Mouse (Mus musculus): ENCODE measurements around the gene Padi6. TPM values are rescaled to one million over a fixed set of nuclear protein-coding genes. Genes with fewer than 3 reads are reported as not detected.
A peak's percentile ranks its signal among the peaks of the same experiment; 100 is the strongest.

Padi6 gene
- polyA plus RNA-seq, 1 experiment from 2014 or later, result not detected

DNA sequence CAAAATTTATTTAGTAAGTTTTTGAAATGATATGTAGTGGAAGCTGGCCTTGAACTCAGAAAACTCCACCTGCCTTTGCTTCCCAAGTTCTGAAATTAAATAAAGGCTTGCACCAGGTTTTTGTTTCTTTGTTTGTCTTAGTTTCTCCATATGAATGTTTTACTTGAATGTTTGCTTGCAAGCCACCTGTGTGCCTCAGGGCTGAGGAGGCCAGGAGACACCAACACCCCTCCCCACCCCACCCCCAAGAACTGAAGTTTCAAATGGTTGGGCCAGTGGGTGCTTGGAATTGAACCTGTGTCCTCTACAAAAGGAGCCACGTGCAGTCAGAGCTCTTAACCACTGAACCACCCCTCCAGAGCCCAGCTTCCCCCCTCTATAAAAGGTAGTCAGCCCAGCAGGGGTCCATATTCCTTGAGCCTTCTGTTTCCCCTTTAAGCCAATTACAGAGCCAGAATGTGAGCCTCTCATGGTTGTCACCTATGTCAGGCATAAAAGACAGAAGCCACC, 47.8 kb downstream of the Padi6 start:
- H3K9me3 ChIP-seq (ENCODE audit: low read length), result no peaks in the 10 kb centered on the region
- no peaks in the 10 kb centered on the region for H3K36me3 ChIP-seq (ENCODE audit: insufficient read depth, low read length)
- H3K27me3 ChIP-seq (ENCODE audit: insufficient read depth, low read length), result peaks cover 10% of the 10 kb centered on the region; the same call in 1 of the 2 replicates
- no peak overlapping the region for H3K4me3 ChIP-seq (ENCODE audit: low read length)
- 45% methylated on average over 1 of the region's 1 CpGs for WGBS
- H3K27ac ChIP-seq (ENCODE audit: low read length), result no peak overlapping the region
- no peak overlapping the region for H3K9ac ChIP-seq (replicated peaks; ENCODE audit: low read length)
- peaks cover 5% of the 10 kb centered on the region for H3K4me1 ChIP-seq (ENCODE audit: insufficient read depth, low read length)
- no peak for ATAC-seq (ENCODE audit: low FRiP score, low TSS enrichment)
- H3K4me2 ChIP-seq (replicated peaks; ENCODE audit: low read depth, low read length), result no peak overlapping the region

DNA sequence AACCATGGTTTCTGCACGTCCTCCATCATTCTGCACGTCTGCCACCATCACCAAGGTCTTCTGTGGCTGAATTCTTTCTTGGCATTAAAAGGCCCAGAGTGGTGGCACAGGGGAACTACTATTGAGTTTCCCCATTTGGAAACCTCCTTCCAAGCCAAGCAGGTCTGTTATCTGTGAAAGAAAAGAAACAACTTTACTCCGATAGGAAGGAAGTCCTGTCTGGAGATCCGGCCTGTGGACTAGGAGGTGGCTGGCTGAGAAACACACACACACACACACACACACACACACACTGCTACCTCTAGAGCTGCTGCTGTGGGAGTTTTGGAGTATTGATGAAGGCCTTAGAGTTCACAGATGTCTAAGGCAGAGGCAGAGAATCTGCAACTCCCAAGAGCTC, 48.9 kb downstream of the Padi6 start:
- H3K4me3 ChIP-seq (ENCODE audit: low read length), result no peak overlapping the region
- no peaks in the 10 kb centered on the region for H3K36me3 ChIP-seq (ENCODE audit: insufficient read depth, low read length)
- 65% methylated on average over 4 of the region's 4 CpGs for WGBS
- no peaks in the 10 kb centered on the region for H3K9me3 ChIP-seq (ENCODE audit: low read length)
- no peak overlapping the region for H3K27ac ChIP-seq (ENCODE audit: low read length)
- no peak for ATAC-seq (ENCODE audit: low FRiP score, low TSS enrichment)
- no peak overlapping the region for H3K9ac ChIP-seq (replicated peaks; ENCODE audit: low read length)
- H3K4me2 ChIP-seq (replicated peaks; ENCODE audit: low read depth, low read length), result no peak overlapping the region
- H3K27me3 ChIP-seq (ENCODE audit: insufficient read depth, low read length), result 0 out of 2 replicates have a peak, but pooled peaks cover under 1% of the 10 kb centered on the region
- peaks cover 3% of the 10 kb centered on the region; the same call in 1 of the 2 replicates for H3K4me1 ChIP-seq (ENCODE audit: insufficient read depth, low read length)

DNA sequence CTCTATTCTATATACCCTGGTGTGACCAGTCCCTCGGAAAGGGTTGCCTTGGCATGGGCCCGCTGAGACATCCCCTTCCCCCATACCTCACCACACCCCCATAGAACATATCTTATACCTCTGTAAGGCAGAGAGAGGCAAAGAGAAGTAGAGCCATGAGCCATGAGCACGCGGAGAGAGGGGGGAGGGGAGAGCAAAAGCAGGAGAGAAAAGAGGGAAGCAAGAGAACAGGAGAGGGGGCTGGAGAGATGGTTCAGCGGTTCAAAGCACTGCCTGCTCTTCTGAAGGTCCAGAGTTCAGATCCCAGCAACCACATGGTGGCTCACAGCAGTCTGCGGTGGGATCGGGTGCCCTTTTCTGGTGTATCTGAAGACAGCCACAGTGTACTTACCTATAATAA, 51.0 kb downstream of the Padi6 start:
- Histone ChIP-seq H3K4me3 (ENCODE audit: low read length) (no peak overlapping the region), H3K4me1 (ENCODE audit: insufficient read depth, low read length) (peaks cover 4% of the 10 kb centered on the region; the same call in 1 of the 2 replicates), H3K9ac (replicated peaks; ENCODE audit: low read length) (no peak overlapping the region), H3K27me3 (ENCODE audit: insufficient read depth, low read length) (no peaks in the 10 kb centered on the region), H3K36me3 (ENCODE audit: insufficient read depth, low read length) (no peaks in the 10 kb centered on the region), H3K4me2 (replicated peaks; ENCODE audit: low read depth, low read length) (no peak overlapping the region), H3K27ac (ENCODE audit: low read length) (no peak overlapping the region), H3K9me3 (ENCODE audit: low read length) (no peaks in the 10 kb centered on the region)
- ATAC-seq (ENCODE audit: low FRiP score, low TSS enrichment), result no peak
- 74% methylated on average over 7 of the region's 7 CpGs for whole genome bisulfite sequencing

DNA sequence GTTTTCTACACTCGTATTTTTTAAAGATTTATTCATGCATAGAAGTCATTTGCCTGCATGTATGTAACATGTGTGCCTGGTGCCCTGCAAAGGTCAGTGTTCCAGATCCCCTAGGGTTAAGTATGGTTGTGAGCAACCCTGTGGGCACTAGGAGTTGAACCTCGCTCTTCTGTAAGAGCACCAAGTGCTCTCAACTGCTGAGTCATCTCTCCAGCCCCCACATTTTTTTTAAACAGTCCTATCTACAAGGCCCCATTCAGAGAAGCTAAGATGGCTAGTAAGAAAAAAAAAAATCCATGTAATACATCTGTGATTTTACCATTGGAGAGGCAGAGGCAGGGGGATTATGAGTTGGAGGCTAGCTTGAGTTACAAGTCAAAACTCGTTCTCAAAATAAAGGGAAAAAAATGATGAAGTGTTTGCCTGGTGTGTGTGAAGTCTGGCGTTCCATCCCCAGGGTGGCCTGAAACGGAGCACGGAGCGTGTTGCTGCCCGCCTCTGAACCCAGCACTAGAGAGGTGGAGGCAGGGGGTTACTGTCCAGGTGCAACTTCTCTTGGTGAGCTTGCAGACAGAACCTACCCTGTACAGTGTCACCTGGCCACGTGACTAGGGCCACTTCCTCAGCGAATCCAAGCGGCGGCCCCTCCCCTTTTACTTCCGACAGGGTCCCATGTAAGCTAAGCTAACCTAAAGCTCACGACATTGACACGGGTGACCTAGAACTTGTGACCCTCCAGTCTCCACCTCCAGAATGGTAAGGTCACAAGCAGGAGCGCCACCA, 52.4 kb downstream of the Padi6 start:
- WGBS, result 71% methylated on average over 16 of the region's 16 CpGs
- Histone ChIP-seq H3K9me3 (ENCODE audit: low read length) (no peaks in the 10 kb centered on the region), H3K4me3 (ENCODE audit: low read length) (no peak overlapping the region), H3K4me1 (ENCODE audit: insufficient read depth, low read length) (peaks cover 5% of the 10 kb centered on the region; the same call in 1 of the 2 replicates), H3K4me2 (replicated peaks; ENCODE audit: low read depth, low read length) (no peak overlapping the region), H3K9ac (replicated peaks; ENCODE audit: low read length) (no peak overlapping the region), H3K36me3 (ENCODE audit: insufficient read depth, low read length) (no peaks in the 10 kb centered on the region), H3K27me3 (ENCODE audit: insufficient read depth, low read length) (no peaks in the 10 kb centered on the region), H3K27ac (ENCODE audit: low read length) (no peak overlapping the region)
- ATAC-seq (ENCODE audit: low FRiP score, low TSS enrichment), result no peak

DNA sequence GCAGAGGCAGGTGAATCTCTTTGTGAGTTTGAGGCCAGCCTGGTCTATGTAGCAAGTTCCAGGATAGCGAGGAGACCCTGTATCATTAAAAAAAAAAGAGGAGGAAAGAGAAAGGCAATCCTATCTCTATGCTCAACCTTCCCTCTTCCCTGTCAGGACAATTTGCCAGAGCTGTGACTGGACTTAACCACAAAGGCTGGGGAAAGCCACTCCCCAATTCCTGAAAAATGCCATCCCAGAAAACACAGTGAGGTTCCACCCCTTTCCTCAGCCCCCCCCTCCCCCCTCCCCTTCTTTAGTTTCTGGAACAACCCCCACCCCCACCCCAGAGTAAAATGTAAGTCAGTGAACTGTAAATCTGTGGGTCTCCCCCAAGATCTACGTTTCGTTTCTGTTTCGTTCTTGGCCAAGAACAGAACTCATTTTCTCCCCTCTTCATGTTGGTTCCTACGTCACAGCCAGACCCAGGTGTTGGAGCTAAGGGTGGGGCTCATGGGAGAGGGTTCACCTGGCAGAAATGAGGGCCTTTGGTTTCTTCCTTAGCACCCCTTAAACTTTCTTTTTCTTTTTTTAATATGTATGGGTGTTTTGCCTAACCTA, 53.5 kb downstream of the Padi6 start:
- no peaks in the 10 kb centered on the region for H3K27me3 ChIP-seq (ENCODE audit: insufficient read depth, low read length)
- ATAC-seq (ENCODE audit: low FRiP score, low TSS enrichment), result no peak
- no peak overlapping the region for H3K27ac ChIP-seq (ENCODE audit: low read length)
- no peaks in the 10 kb centered on the region for H3K36me3 ChIP-seq (ENCODE audit: insufficient read depth, low read length)
- no peaks in the 10 kb centered on the region for H3K9me3 ChIP-seq (ENCODE audit: low read length)
- H3K4me3 ChIP-seq (ENCODE audit: low read length), result no peak overlapping the region
- WGBS, result 70% methylated on average over 5 of the region's 5 CpGs
- peaks cover 16% of the 10 kb centered on the region for H3K4me1 ChIP-seq (ENCODE audit: insufficient read depth, low read length)
- no peak overlapping the region for H3K4me2 ChIP-seq (replicated peaks; ENCODE audit: low read depth, low read length)
- no peak overlapping the region for H3K9ac ChIP-seq (replicated peaks; ENCODE audit: low read length)

DNA sequence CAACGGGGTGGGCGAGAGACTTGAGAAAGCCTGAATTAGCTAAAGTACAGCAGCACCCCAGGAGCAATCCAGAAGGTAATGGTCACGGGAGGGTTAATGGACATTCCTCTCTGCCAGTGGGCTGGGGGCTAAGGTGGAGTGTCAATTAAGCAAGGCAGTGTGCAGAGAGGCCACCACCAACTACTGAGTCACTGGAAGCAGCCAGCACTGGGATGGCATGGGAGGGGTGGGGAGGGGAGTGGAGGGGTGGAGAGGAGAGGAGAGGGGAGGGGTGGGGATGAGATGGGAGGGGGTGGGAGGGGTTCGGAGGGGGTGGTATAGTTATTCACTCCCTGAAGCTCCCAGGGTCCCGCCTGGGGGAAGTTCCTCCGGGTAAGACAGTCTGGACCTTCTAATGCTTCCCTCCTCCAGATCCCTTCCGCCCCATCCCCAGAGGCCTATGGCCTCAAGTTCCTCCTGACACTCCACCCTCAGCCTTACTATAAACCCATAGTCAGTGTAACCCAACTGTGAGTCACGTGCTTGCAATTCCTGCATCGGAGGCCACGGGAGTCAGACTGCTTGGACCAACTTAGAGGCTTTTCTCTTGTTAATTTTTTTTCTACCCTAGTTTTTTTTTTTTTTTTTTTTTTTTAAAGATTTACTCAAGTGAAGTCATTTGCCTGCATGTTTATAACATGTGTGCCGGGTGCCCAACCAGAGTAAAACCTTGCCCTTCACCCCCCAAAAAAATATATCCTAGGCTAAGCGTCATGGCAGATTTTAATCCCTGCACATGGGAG, 54.2 kb downstream of the Padi6 start:
- ATAC-seq (ENCODE audit: low FRiP score, low TSS enrichment), result peak; percentile 78
- no peak overlapping the region for H3K4me2 ChIP-seq (replicated peaks; ENCODE audit: low read depth, low read length)
- H3K4me3 ChIP-seq (ENCODE audit: low read length), result no peak overlapping the region
- no peaks in the 10 kb centered on the region for H3K36me3 ChIP-seq (ENCODE audit: insufficient read depth, low read length)
- peaks cover 20% of the 10 kb centered on the region for H3K4me1 ChIP-seq (ENCODE audit: insufficient read depth, low read length)
- H3K27me3 ChIP-seq (ENCODE audit: insufficient read depth, low read length), result no peaks in the 10 kb centered on the region
- no peak overlapping the region for H3K9ac ChIP-seq (replicated peaks; ENCODE audit: low read length)
- no peak overlapping the region for H3K27ac ChIP-seq (ENCODE audit: low read length)
- 32% methylated on average over 11 of the region's 12 CpGs for WGBS
- no peaks in the 10 kb centered on the region for H3K9me3 ChIP-seq (ENCODE audit: low read length)

DNA sequence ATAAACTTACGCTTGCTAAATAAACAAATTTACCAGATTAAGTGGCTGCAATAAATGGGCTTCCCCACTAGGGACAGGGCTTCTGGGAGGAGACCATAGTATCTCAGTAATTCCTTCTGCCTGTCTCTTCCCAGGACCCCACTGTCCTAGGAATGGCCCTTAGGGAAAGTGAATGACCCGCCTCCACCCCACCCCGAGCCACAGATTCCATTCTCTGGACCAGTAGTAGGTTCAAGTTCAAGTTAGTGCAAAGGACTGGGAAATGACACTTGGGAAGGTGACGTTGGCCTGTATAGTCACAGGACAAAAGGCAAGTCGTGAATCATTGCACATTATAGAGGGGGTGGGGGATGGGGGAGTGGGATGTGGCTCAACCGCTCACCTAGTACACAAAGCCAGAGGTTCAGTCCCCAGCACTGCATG, 57.6 kb downstream of the Padi6 start:
- peak; percentile 25; the same call in 1 of the 2 replicates for ATAC-seq (ENCODE audit: low FRiP score, low TSS enrichment)
- 12% methylated on average over 6 of the region's 6 CpGs for WGBS
- H3K4me3 ChIP-seq (ENCODE audit: low read length), result no peak overlapping the region

DNA sequence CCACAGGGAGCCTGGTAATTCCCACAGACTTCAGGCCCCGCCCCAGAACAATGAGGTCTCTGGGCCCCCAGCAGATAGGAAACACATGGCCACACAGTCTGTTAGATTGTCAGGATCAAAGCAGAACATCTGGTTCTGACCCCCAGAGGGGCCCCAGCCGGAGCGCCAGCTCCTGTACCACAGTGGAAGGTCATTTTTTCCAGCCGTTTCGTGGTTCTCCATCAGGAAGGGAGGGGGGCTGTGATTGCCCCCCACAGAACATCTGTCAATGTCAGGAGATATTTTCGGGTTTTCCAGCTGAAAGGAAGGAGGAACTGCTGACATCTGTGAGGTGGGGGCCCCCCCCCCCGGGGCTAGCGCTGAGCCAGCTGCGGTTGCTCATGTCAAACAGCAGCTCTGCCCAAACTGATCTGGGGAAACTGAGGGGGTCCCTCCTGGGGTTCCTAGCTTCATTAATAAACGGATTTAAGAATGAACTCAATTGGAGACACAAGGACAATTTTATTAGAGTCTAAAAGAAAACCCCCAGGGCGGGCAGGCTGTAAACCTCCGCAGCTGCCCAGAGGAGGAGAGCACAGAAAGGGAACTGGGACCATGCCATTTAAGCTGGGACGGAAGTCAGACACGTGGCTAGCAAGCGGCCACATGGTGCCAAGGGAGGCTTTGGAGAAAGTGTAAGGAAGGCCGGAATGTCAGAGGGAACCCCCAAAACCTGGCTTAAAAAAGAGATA, 58.1 kb downstream of the Padi6 start:
- Histone ChIP-seq H3K27ac (ENCODE audit: low read length) (peak overlapping the region; percentile 62), H3K9me3 (ENCODE audit: low read length) (no peaks in the 10 kb centered on the region), H3K27me3 (ENCODE audit: insufficient read depth, low read length) (no peaks in the 10 kb centered on the region), H3K4me2 (replicated peaks; ENCODE audit: low read depth, low read length) (peak overlapping the region; percentile 44), H3K4me3 (ENCODE audit: low read length) (0 out of 2 replicates have a peak overlapping the region, but pooled peaks have one; percentile 3), H3K4me1 (ENCODE audit: insufficient read depth, low read length) (peaks cover 20% of the 10 kb centered on the region), H3K36me3 (ENCODE audit: insufficient read depth, low read length) (no peaks in the 10 kb centered on the region), H3K9ac (replicated peaks; ENCODE audit: low read length) (peak overlapping the region; percentile 28)
- ATAC-seq (ENCODE audit: low FRiP score, low TSS enrichment), result peak; percentile 50
- WGBS, result 2% methylated on average over 16 of the region's 16 CpGs

More for the DNA sequence above, 57.6 kb downstream of the Padi6 start:
- H3K27me3 ChIP-seq (ENCODE audit: insufficient read depth, low read length), result no peaks in the 10 kb centered on the region
- no peaks in the 10 kb centered on the region for H3K36me3 ChIP-seq (ENCODE audit: insufficient read depth, low read length)
- no peaks in the 10 kb centered on the region for H3K9me3 ChIP-seq (ENCODE audit: low read length)
- H3K9ac ChIP-seq (replicated peaks; ENCODE audit: low read length), result peak overlapping the region; percentile 28; the same call in 1 of the 2 replicates
- peak overlapping the region; percentile 44 for H3K4me2 ChIP-seq (replicated peaks; ENCODE audit: low read depth, low read length)
- H3K4me1 ChIP-seq (ENCODE audit: insufficient read depth, low read length), result peaks cover 20% of the 10 kb centered on the region
- H3K27ac ChIP-seq (ENCODE audit: low read length), result peak overlapping the region; percentile 62

DNA sequence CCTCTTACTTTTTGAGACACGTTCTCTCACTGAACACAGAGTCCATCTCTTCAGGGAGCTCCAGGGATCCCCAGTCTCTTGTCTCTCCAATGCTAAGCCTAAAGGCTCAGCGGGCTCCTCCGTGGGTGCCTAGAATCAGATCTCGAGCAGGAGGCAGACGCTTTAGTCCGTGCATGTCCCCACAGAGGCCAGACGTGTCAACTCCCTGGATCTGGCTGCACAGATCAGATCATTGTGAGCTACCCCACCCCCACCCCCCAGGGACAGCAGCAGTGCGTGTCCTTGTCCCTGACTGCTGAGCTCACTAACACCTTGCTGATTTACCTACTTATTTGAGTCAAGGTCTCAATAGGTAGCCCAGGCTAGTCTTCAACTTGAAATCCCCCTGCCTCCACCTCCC, 58.8 kb downstream of the Padi6 start:
- no peaks in the 10 kb centered on the region for H3K27me3 ChIP-seq (ENCODE audit: insufficient read depth, low read length)
- H3K4me1 ChIP-seq (ENCODE audit: insufficient read depth, low read length), result peaks cover 17% of the 10 kb centered on the region
- H3K4me2 ChIP-seq (replicated peaks; ENCODE audit: low read depth, low read length), result peak overlapping the region; percentile 44
- 24% methylated on average over 8 of the region's 8 CpGs for WGBS
- H3K4me3 ChIP-seq (ENCODE audit: low read length), result no peak overlapping the region
- no peaks in the 10 kb centered on the region for H3K36me3 ChIP-seq (ENCODE audit: insufficient read depth, low read length)
- no peak for ATAC-seq (ENCODE audit: low FRiP score, low TSS enrichment)
- H3K27ac ChIP-seq (ENCODE audit: low read length), result no peak overlapping the region
- no peaks in the 10 kb centered on the region for H3K9me3 ChIP-seq (ENCODE audit: low read length)
- H3K9ac ChIP-seq (replicated peaks; ENCODE audit: low read length), result no peak overlapping the region
